Mouse (Mus musculus) frontal cortex, adult 2 months (tissue): ENCODE measurements around the gene P4hb. TPM values are rescaled to one million over a fixed set of nuclear protein-coding genes. Genes with fewer than 3 reads are reported as not detected.
"Not testable (repeated sequence)": the region's sequence is repeated elsewhere in the genome, so short reads cannot be mapped to it uniquely, and the experiment has no call there.

Source experiments
- DNase-seq, 2 experiments: peaks; one replicate each; pipeline ENCODE4 v3.0.0; 2022; ENCODE audit warnings: low spot score in 1 of 2; ENCODE audit errors: extremely low spot score in 1 of 2
- polyA plus RNA-seq: library from polyadenylated mRNA; depleted of rRNA; stranded (reverse); fragments of >200 nt; gene quantifications from 2 replicates; pipeline ENCODE4 v1.2.3, GENCODE M21; 2012; rRNA removed

Gene P4hb
- polyA plus RNA-seq, 1 experiment: 103 TPM

DNA sequence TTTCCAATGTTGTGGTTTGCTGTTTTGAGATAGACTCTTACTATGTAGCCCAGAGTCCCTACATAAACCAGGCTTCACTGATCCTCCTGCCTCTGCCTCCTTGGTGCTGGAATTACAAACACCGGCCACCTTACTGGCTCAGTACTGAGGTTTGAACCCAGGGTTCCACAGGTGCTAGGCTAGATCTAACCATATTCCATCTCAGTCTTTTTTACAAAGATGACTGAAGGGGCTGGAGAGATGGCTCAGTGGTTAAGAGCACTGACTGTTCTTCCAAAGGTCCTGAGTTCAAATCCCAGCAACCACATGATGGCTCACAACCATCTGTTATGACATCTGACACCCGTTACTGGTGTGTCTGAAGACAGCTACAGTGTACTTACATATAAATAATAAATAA is 58.8 kb downstream of the P4hb start:
- DNase-seq: not testable (repeated sequence)

DNA sequence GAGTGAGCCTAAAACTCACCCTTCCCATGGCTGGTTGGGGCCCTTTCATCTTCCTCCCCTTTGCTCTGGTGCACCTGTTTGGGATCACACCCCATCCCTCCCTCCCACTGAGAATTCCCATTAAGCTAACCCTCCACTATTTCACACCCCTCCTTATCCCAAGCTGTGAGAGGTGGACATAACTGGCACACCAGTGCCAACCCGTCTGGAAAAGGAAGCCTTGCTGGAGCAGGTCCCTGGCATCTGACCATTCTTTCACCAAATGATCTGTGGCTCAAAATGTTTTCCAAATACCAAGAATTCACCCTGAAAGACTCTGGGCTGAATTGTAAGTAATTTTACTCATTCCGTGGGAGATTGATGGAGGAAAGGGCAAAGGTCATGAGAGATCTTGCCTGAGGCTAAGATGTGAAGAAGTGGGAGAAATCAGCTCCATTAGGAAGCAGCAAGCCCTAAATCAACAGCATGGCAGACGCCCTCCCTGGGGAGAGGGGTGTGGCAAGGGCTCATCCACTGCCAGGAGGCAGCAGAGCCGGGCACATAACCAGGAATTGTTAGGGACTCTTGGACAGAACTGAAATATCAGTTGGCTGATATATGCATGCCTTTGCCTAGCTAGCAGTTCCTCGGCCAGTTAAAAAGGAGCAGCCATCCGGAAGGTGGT is 60.1 kb downstream of the P4hb start:
- DNase-seq: no peak

DNA sequence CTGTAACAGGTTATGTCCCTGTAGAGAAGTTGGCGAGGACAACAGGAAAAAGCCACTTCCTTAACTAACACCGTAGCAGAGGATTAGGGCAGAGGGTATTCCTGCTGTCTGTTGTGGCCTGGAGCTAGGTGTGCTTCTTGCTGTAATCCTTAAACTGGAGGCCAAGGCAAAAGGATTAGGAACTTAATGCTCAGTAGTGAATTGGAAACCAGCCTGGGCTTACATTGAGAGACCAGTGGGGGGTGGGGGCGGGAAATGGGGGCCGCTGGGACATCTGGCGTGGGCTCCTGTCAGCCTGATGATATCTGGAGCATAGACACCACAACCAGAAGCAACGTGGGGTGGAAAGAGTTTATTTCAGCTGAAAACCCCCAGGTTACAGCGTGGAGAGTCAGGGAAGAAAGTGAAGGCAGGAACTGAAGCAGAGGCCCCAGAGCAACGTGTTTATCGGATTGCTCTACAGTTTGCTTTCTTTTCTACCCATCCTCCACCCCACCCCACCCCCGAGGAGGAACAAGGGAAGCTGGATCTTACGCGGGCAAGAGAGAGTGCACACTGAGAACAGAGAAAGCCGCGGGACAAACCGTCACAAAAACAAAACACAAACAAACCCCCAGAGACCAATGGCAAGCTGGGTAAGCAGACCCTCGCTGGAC is 62.5 kb downstream of the P4hb start:
- no peak for DNase-seq

Other genes with a start within 250 kb of the P4hb start
- 1,138 and 1,210 TPM in 2 replicates for gene Actg1, start 224.7 kb downstream of the P4hb start, polyA plus RNA-seq
- 0.67 and 0.82 TPM in 2 replicates for gene Fscn2, start 211.7 kb downstream of the P4hb start, polyA plus RNA-seq
- gene Faap100, start 194.5 kb downstream of the P4hb start, polyA plus RNA-seq: 27.6 and 27.8 TPM in 2 replicates
- gene Nploc4, start 135.5 kb downstream of the P4hb start, polyA plus RNA-seq: 52.9 and 60.2 TPM in 2 replicates
- gene Tspan10, start 130.6 kb downstream of the P4hb start, polyA plus RNA-seq: 0.54 and 0.61 TPM in 2 replicates
- 0.82 and 0.84 TPM in 2 replicates for gene Pde6g, start 119.8 kb downstream of the P4hb start, polyA plus RNA-seq
- 14.3 and 15.4 TPM in 2 replicates for gene Oxld1, start 115.2 kb downstream of the P4hb start, polyA plus RNA-seq
- 26.5 and 29.8 TPM in 2 replicates for gene Ccdc137, start 115.1 kb downstream of the P4hb start, polyA plus RNA-seq
- 48.0 and 52.0 TPM in 2 replicates for gene Arl16, start 105.6 kb downstream of the P4hb start, polyA plus RNA-seq
- 94.2 TPM in 2 replicates for gene Mrpl12, start 88.6 kb downstream of the P4hb start, polyA plus RNA-seq
- 30.6 and 35.8 TPM in 2 replicates for gene Slc25a10, start 81.4 kb downstream of the P4hb start, polyA plus RNA-seq
- gene Gcgr, start 42.6 kb downstream of the P4hb start, polyA plus RNA-seq: 0.42 and 0.54 TPM in 2 replicates
- 153 and 174 TPM in 2 replicates for gene Mcrip1, start 23.5 kb downstream of the P4hb start, polyA plus RNA-seq
- gene Ppp1r27, start 22.1 kb downstream of the P4hb start, polyA plus RNA-seq: not detected in 2 replicates
- gene Arhgdia, start 8.4 kb upstream of the P4hb start, polyA plus RNA-seq: 408 and 428 TPM in 2 replicates
- gene Alyref, start 25.1 kb upstream of the P4hb start, polyA plus RNA-seq: 46.3 and 53.0 TPM in 2 replicates
- gene Anapc11, start 25.2 kb upstream of the P4hb start, polyA plus RNA-seq: 143 and 170 TPM in 2 replicates
- 0.84 and 1.2 TPM in 2 replicates for gene Npb, start 35.2 kb upstream of the P4hb start, polyA plus RNA-seq
- 252 and 254 TPM in 2 replicates for gene Pcyt2, start 44.7 kb upstream of the P4hb start, polyA plus RNA-seq
- gene Sirt7, start 52.0 kb upstream of the P4hb start, polyA plus RNA-seq: 99.4 and 101 TPM in 2 replicates
- 79.9 and 84.5 TPM in 2 replicates for gene Mafg, start 60.3 kb upstream of the P4hb start, polyA plus RNA-seq
- 3.2 and 3.7 TPM in 2 replicates for gene Pycr1, start 70.5 kb upstream of the P4hb start, polyA plus RNA-seq
- 4.7 and 5.6 TPM in 2 replicates for gene Myadml2, start 74.9 kb upstream of the P4hb start, polyA plus RNA-seq
- gene Notum, start 87.9 kb upstream of the P4hb start, polyA plus RNA-seq: 8.4 and 8.6 TPM in 2 replicates
- 45.1 and 51.8 TPM in 2 replicates for gene Aspscr1, start 99.7 kb upstream of the P4hb start, polyA plus RNA-seq
- gene Cenpx, start 140.5 kb upstream of the P4hb start, polyA plus RNA-seq: 34.0 and 37.4 TPM in 2 replicates
- gene Lrrc45, start 140.7 kb upstream of the P4hb start, polyA plus RNA-seq: 111 and 130 TPM in 2 replicates
- gene Rac3, start 148.2 kb upstream of the P4hb start, polyA plus RNA-seq: 65.0 and 73.7 TPM in 2 replicates
- gene Dcxr, start 154.0 kb upstream of the P4hb start, polyA plus RNA-seq: 24.2 and 25.6 TPM in 2 replicates
- gene Cbr2, start 158.9 kb upstream of the P4hb start, polyA plus RNA-seq: 5.0 and 17.1 TPM in 2 replicates
- 1.3 and 2.2 TPM in 2 replicates for gene Hmga1b, start 189.5 kb upstream of the P4hb start, polyA plus RNA-seq
- gene Rfng, start 211.0 kb upstream of the P4hb start, polyA plus RNA-seq: 88.6 and 97.4 TPM in 2 replicates
- gene Gps1, start 211.0 kb upstream of the P4hb start, polyA plus RNA-seq: 222 and 229 TPM in 2 replicates
- gene Dus1l, start 223.2 kb upstream of the P4hb start, polyA plus RNA-seq: 45.1 and 45.7 TPM in 2 replicates